Mouse (Mus musculus): ENCODE data around the gene Fzr1. TPM values are rescaled to one million over a fixed set of nuclear protein-coding genes. Genes with fewer than 3 reads are reported as not detected.

The Fzr1 gene
- polyA plus RNA-seq, 1 experiment, result 75.8 TPM

- WGBS, result 2% methylated on average over 25 of the region's 25 CpGs
- no peaks in the 10 kb centered on the region for H3K27me3 ChIP-seq (ENCODE audit: control insufficient read depth, insufficient read depth, low read length)
- H3K27ac ChIP-seq (ENCODE audit: insufficient read depth, low read length), result peak overlapping the region; percentile 93
- H3K4me3 ChIP-seq (replicated peaks; ENCODE audit: insufficient read depth, low read depth, low read length), result peak overlapping the region; percentile 79
- H3K4me1 ChIP-seq (ENCODE audit: control insufficient read depth, insufficient read depth, low read length), result peaks cover 58% of the 10 kb centered on the region
- peak; percentile 91 to 96 for DNase-seq
- TF ChIP-seq POLR2A (IDR thresholded peaks at IDR 0.05; ENCODE audit: borderline replicate concordance, insufficient read depth, low read length) (no peak), CTCF (IDR thresholded peaks at IDR 0.05; ENCODE audit: borderline replicate concordance, insufficient read depth, low read depth, low read length) (no peak)
Observed at GRCm38 (mm10) chr10:81424246-81425051, 46.1 kb upstream of the Fzr1 start.

GRCm38 (mm10) chr10:81423476-81424245 lies 45.3 kb upstream of the Fzr1 start:
- H3K4me3 ChIP-seq (replicated peaks; ENCODE audit: insufficient read depth, low read depth, low read length), result peak overlapping the region; percentile 79
- whole genome bisulfite sequencing, result 41% methylated on average over 4 of the region's 4 CpGs
- peaks cover 62% of the 10 kb centered on the region for H3K4me1 ChIP-seq (ENCODE audit: control insufficient read depth, insufficient read depth, low read length)
- peak overlapping the region; percentile 89 for H3K27ac ChIP-seq (ENCODE audit: insufficient read depth, low read length)
- DNase-seq, result no peak
- no peak for TF ChIP-seq CTCF (IDR thresholded peaks at IDR 0.05; ENCODE audit: borderline replicate concordance, insufficient read depth, low read depth, low read length)
- no peak for TF ChIP-seq POLR2A (IDR thresholded peaks at IDR 0.05; ENCODE audit: borderline replicate concordance, insufficient read depth, low read length)
- no peaks in the 10 kb centered on the region for H3K27me3 ChIP-seq (ENCODE audit: control insufficient read depth, insufficient read depth, low read length)

GRCm38 (mm10) chr10:81422661-81423217 lies 44.4 kb upstream of the Fzr1 start:
- Histone ChIP-seq H3K27ac (ENCODE audit: insufficient read depth, low read length) (peak overlapping the region; percentile 52), H3K27me3 (ENCODE audit: control insufficient read depth, insufficient read depth, low read length) (no peaks in the 10 kb centered on the region), H3K4me3 (replicated peaks; ENCODE audit: insufficient read depth, low read depth, low read length) (no peak overlapping the region), H3K4me1 (ENCODE audit: control insufficient read depth, insufficient read depth, low read length) (peaks cover 64% of the 10 kb centered on the region)
- 57% methylated on average over 3 of the region's 3 CpGs for whole genome bisulfite sequencing
- no peak for TF ChIP-seq POLR2A (IDR thresholded peaks at IDR 0.05; ENCODE audit: borderline replicate concordance, insufficient read depth, low read length)
- no peak for TF ChIP-seq CTCF (IDR thresholded peaks at IDR 0.05; ENCODE audit: borderline replicate concordance, insufficient read depth, low read depth, low read length)
- DNase-seq, result peak; percentile 13 to 21

GRCm38 (mm10) chr10:81422191-81422590 lies 43.9 kb upstream of the Fzr1 start:
- WGBS, result 34% methylated on average over 6 of the region's 6 CpGs
- Histone ChIP-seq H3K27ac (ENCODE audit: insufficient read depth, low read length) (peak overlapping the region; percentile 52; the same call in 1 of the 2 replicates), H3K27me3 (ENCODE audit: control insufficient read depth, insufficient read depth, low read length) (no peaks in the 10 kb centered on the region), H3K4me3 (replicated peaks; ENCODE audit: insufficient read depth, low read depth, low read length) (no peak overlapping the region), H3K4me1 (ENCODE audit: control insufficient read depth, insufficient read depth, low read length) (peaks cover 66% of the 10 kb centered on the region)
- peak in 1 of 2 experiments; percentile 27 for DNase-seq
- no peak for TF ChIP-seq CTCF (IDR thresholded peaks at IDR 0.05; ENCODE audit: borderline replicate concordance, insufficient read depth, low read depth, low read length)
- TF ChIP-seq POLR2A (IDR thresholded peaks at IDR 0.05; ENCODE audit: borderline replicate concordance, insufficient read depth, low read length), result no peak

GRCm38 (mm10) chr10:81421797-81422100 lies 43.4 kb upstream of the Fzr1 start:
- TF ChIP-seq POLR2A (IDR thresholded peaks at IDR 0.05; ENCODE audit: borderline replicate concordance, insufficient read depth, low read length) (no peak), CTCF (IDR thresholded peaks at IDR 0.05; ENCODE audit: borderline replicate concordance, insufficient read depth, low read depth, low read length) (no peak)
- peaks cover 67% of the 10 kb centered on the region for H3K4me1 ChIP-seq (ENCODE audit: control insufficient read depth, insufficient read depth, low read length)
- H3K4me3 ChIP-seq (replicated peaks; ENCODE audit: insufficient read depth, low read depth, low read length), result no peak overlapping the region
- H3K27ac ChIP-seq (ENCODE audit: insufficient read depth, low read length), result peak overlapping the region; percentile 35; the same call in 1 of the 2 replicates
- DNase-seq, result peak in 1 of 2 experiments; percentile 23
- WGBS, result 40% methylated on average over 5 of the region's 5 CpGs
- no peaks in the 10 kb centered on the region for H3K27me3 ChIP-seq (ENCODE audit: control insufficient read depth, insufficient read depth, low read length)

- H3K4me3 ChIP-seq (replicated peaks; ENCODE audit: insufficient read depth, low read depth, low read length), result no peak overlapping the region
- H3K27ac ChIP-seq (ENCODE audit: insufficient read depth, low read length), result peak overlapping the region; percentile 35
- peaks cover 72% of the 10 kb centered on the region for H3K4me1 ChIP-seq (ENCODE audit: control insufficient read depth, insufficient read depth, low read length)
- H3K27me3 ChIP-seq (ENCODE audit: control insufficient read depth, insufficient read depth, low read length), result no peaks in the 10 kb centered on the region
- 23% methylated on average over 4 of the region's 4 CpGs for WGBS
- TF ChIP-seq POLR2A (IDR thresholded peaks at IDR 0.05; ENCODE audit: borderline replicate concordance, insufficient read depth, low read length), result no peak
- TF ChIP-seq CTCF (IDR thresholded peaks at IDR 0.05; ENCODE audit: borderline replicate concordance, insufficient read depth, low read depth, low read length), result no peak
- DNase-seq, result peak; percentile 13 to 33
Observed at GRCm38 (mm10) chr10:81421041-81421796, 42.9 kb upstream of the Fzr1 start.

GRCm38 (mm10) chr10:81420191-81420767 lies 42.0 kb upstream of the Fzr1 start:
- Histone ChIP-seq H3K27ac (ENCODE audit: insufficient read depth, low read length) (peak overlapping the region; percentile 35; the same call in 1 of the 2 replicates), H3K27me3 (ENCODE audit: control insufficient read depth, insufficient read depth, low read length) (no peaks in the 10 kb centered on the region), H3K4me3 (replicated peaks; ENCODE audit: insufficient read depth, low read depth, low read length) (no peak overlapping the region), H3K4me1 (ENCODE audit: control insufficient read depth, insufficient read depth, low read length) (peaks cover 80% of the 10 kb centered on the region)
- peak; percentile 70 to 71 for DNase-seq
- WGBS, result 27% methylated on average over 40 of the region's 40 CpGs
- no peak for TF ChIP-seq CTCF (IDR thresholded peaks at IDR 0.05; ENCODE audit: borderline replicate concordance, insufficient read depth, low read depth, low read length)
- no peak for TF ChIP-seq POLR2A (IDR thresholded peaks at IDR 0.05; ENCODE audit: borderline replicate concordance, insufficient read depth, low read length)

Measured in cerebellum, adult 2 months (tissue).